Mouse (Mus musculus): ENCODE measurements around the gene Pi4ka. TPM values are rescaled to one million over a fixed set of nuclear protein-coding genes. Genes with fewer than 3 reads are reported as not detected.

The Pi4ka gene
- polyA plus RNA-seq, 1 experiment from 2014 or later, result 44.8 TPM

GRCm38 (mm10) chr16:17303521-17304245 is 102.4 kb downstream of the Pi4ka start:
- H3K27me3 ChIP-seq, result no peaks in the 10 kb centered on the region
- H3K27ac ChIP-seq, result no peak overlapping the region
- peaks cover 86% of the 10 kb centered on the region for H3K36me3 ChIP-seq
- ATAC-seq (ENCODE audit: insufficient number of reproducible peaks, insufficient read depth, low FRiP score, low TSS enrichment, low read depth), result no peak
- H3K4me1 ChIP-seq (replicated peaks), result no peaks in the 10 kb centered on the region
- H3K4me3 ChIP-seq (replicated peaks), result no peak overlapping the region
- 89% methylated on average over 5 of the region's 5 CpGs for WGBS
- no peaks in the 10 kb centered on the region for H3K9me3 ChIP-seq
- H3K9ac ChIP-seq (replicated peaks), result no peak overlapping the region
- no peak overlapping the region for H3K4me2 ChIP-seq

GRCm38 (mm10) chr16:17300818-17301217 is 105.3 kb downstream of the Pi4ka start:
- Histone ChIP-seq H3K27me3 (no peaks in the 10 kb centered on the region), H3K9me3 (no peaks in the 10 kb centered on the region), H3K4me1 (replicated peaks) (no peaks in the 10 kb centered on the region), H3K4me3 (replicated peaks) (no peak overlapping the region), H3K27ac (no peak overlapping the region), H3K4me2 (no peak overlapping the region), H3K36me3 (peaks cover 90% of the 10 kb centered on the region), H3K9ac (replicated peaks) (no peak overlapping the region)
- WGBS, result 92% methylated on average over 3 of the region's 3 CpGs
- ATAC-seq (ENCODE audit: insufficient number of reproducible peaks, insufficient read depth, low FRiP score, low TSS enrichment, low read depth), result no peak

- no peaks in the 10 kb centered on the region for H3K9me3 ChIP-seq
- H3K27ac ChIP-seq, result no peak overlapping the region
- 0% methylated on average over 2 of the region's 2 CpGs for whole genome bisulfite sequencing
- peaks cover 80% of the 10 kb centered on the region for H3K36me3 ChIP-seq
- no peaks in the 10 kb centered on the region for H3K4me1 ChIP-seq (replicated peaks)
- no peak overlapping the region for H3K4me3 ChIP-seq (replicated peaks)
- no peaks in the 10 kb centered on the region for H3K27me3 ChIP-seq
- H3K4me2 ChIP-seq, result no peak overlapping the region
- H3K9ac ChIP-seq (replicated peaks), result no peak overlapping the region
- ATAC-seq (ENCODE audit: insufficient number of reproducible peaks, insufficient read depth, low FRiP score, low TSS enrichment, low read depth), result no peak
Measured at GRCm38 (mm10) chr16:17292751-17293150, 113.4 kb downstream of the Pi4ka start.

- no peaks in the 10 kb centered on the region for H3K9me3 ChIP-seq
- H3K27me3 ChIP-seq, result no peaks in the 10 kb centered on the region
- WGBS, result 92% methylated on average over 2 of the region's 2 CpGs
- H3K36me3 ChIP-seq, result peaks cover 79% of the 10 kb centered on the region
- no peaks in the 10 kb centered on the region for H3K4me1 ChIP-seq (replicated peaks)
- no peak overlapping the region for H3K27ac ChIP-seq
- no peak overlapping the region for H3K4me2 ChIP-seq
- H3K9ac ChIP-seq (replicated peaks), result no peak overlapping the region
- no peak for ATAC-seq (ENCODE audit: insufficient number of reproducible peaks, insufficient read depth, low FRiP score, low TSS enrichment, low read depth)
- H3K4me3 ChIP-seq (replicated peaks), result no peak overlapping the region
Measured at GRCm38 (mm10) chr16:17291016-17291415, 115.1 kb downstream of the Pi4ka start.

DNA sequence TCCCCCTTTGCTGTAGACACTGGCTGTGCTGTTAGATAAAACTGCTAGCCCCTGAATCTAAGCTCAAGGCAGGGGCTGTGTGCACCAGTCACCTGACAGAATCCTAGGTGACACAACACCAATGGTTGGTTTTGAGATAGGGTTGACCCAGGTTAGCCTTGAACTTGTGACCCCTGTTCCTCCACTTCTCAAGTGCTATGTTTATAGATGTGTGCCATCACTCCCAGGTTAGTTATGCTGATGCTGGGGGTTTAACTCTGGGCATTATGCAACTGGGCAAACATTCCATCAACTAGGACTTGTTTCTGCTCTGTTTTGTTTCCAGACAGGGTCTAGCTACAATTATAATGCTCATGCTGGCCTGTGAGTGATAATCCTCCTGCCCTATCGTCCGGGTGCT is 119.0 kb downstream of the Pi4ka start:
- H3K4me3 ChIP-seq (replicated peaks), result no peak overlapping the region
- H3K27me3 ChIP-seq, result no peaks in the 10 kb centered on the region
- H3K27ac ChIP-seq, result no peak overlapping the region
- H3K9ac ChIP-seq (replicated peaks), result no peak overlapping the region
- H3K4me1 ChIP-seq (replicated peaks), result no peaks in the 10 kb centered on the region
- ATAC-seq (ENCODE audit: insufficient number of reproducible peaks, insufficient read depth, low FRiP score, low TSS enrichment, low read depth), result no peak
- H3K9me3 ChIP-seq, result no peaks in the 10 kb centered on the region
- H3K36me3 ChIP-seq, result peaks cover 89% of the 10 kb centered on the region
- WGBS, result 97% methylated on average over 2 of the region's 2 CpGs
- H3K4me2 ChIP-seq, result no peak overlapping the region

- Histone ChIP-seq H3K9ac (replicated peaks) (no peak overlapping the region), H3K36me3 (peaks cover 92% of the 10 kb centered on the region), H3K27me3 (peaks cover 19% of the 10 kb centered on the region), H3K9me3 (no peaks in the 10 kb centered on the region), H3K4me2 (no peak overlapping the region), H3K27ac (no peak overlapping the region), H3K4me3 (replicated peaks) (no peak overlapping the region), H3K4me1 (replicated peaks) (peaks cover 2% of the 10 kb centered on the region)
- no peak for ATAC-seq (ENCODE audit: insufficient number of reproducible peaks, insufficient read depth, low FRiP score, low TSS enrichment, low read depth)
- 83% methylated on average over 6 of the region's 6 CpGs for WGBS
Measured at GRCm38 (mm10) chr16:17283151-17283550, 123.0 kb downstream of the Pi4ka start.

- Histone ChIP-seq H3K9me3 (no peaks in the 10 kb centered on the region), H3K9ac (replicated peaks) (no peak overlapping the region), H3K4me2 (no peak overlapping the region), H3K4me1 (replicated peaks) (peaks cover 16% of the 10 kb centered on the region), H3K36me3 (peaks cover 67% of the 10 kb centered on the region), H3K27ac (no peak overlapping the region), H3K27me3 (peaks cover 34% of the 10 kb centered on the region), H3K4me3 (replicated peaks) (no peak overlapping the region)
- ATAC-seq (ENCODE audit: insufficient number of reproducible peaks, insufficient read depth, low FRiP score, low TSS enrichment, low read depth), result no peak
- 87% methylated on average over 11 of the region's 11 CpGs for WGBS
Measured at GRCm38 (mm10) chr16:17280471-17280870, 125.6 kb downstream of the Pi4ka start.

DNA sequence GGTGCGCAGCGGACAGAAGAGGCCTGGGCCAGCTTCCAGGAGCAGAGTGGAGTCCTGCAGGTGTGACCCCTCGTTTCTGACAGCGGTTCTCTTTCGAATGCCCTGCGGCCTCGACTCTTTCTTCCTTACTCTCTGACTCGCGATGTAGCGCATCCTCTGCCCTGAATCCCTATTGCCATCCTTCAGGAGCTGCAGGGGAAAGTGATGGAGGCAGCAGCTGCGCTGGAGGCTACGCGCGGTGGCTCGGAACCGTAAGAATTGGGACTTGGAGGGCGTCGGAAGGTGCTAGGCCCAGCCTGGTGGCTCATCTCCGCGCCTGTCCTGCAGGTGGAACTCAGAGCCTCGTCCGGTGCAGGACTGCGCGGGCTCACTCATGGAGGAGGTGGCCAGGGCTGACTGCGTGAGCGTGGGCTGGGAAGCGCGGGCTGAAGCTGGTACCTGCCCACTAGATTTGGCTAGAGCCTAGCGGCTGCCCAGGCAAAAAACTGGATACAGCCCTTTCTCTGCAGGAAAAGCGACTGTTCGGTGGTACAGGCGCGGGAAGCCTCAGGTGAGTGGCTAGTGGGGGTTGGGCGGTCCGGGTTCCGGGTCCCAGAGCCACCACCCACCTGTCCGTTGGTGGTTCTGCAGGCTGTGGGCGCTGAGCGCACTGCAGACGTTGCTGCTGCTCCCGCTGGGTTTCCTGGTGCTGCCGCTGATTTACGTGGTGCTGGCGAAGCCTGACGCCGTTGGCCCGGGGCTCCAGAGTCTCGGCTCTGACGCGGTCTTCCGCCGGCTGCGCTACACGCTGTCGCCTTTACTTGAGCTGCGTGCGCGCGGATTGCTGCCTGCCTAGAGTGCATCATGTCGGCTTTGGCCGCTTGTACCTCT is 128.5 kb downstream of the Pi4ka start:
- Histone ChIP-seq H3K27me3 (peaks cover 34% of the 10 kb centered on the region), H3K36me3 (peaks cover 39% of the 10 kb centered on the region), H3K4me3 (replicated peaks) (peak overlapping the region; percentile 56), H3K9me3 (no peaks in the 10 kb centered on the region), H3K27ac (no peak overlapping the region), H3K9ac (replicated peaks) (peak overlapping the region; percentile 47), H3K4me2 (peak overlapping the region; percentile 90), H3K4me1 (replicated peaks) (peaks cover 16% of the 10 kb centered on the region)
- ATAC-seq (ENCODE audit: insufficient number of reproducible peaks, insufficient read depth, low FRiP score, low TSS enrichment, low read depth), result 0 out of 2 replicates have a peak, but pooled peaks have one; percentile 7
- 2% methylated on average over 59 of the region's 61 CpGs for WGBS

- H3K4me1 ChIP-seq (replicated peaks), result peaks cover 16% of the 10 kb centered on the region
- ATAC-seq (ENCODE audit: insufficient number of reproducible peaks, insufficient read depth, low FRiP score, low TSS enrichment, low read depth), result peak; percentile 85
- H3K4me2 ChIP-seq, result peak overlapping the region; percentile 90
- H3K9ac ChIP-seq (replicated peaks), result peak overlapping the region; percentile 56
- H3K27me3 ChIP-seq, result peaks cover 34% of the 10 kb centered on the region
- no peaks in the 10 kb centered on the region for H3K9me3 ChIP-seq
- 0 out of 2 replicates have a peak overlapping the region, but pooled peaks have one; percentile 53 for H3K27ac ChIP-seq
- peak overlapping the region; percentile 56 for H3K4me3 ChIP-seq (replicated peaks)
- under 1% methylated on average over 62 of the region's 62 CpGs for WGBS
- peaks cover 27% of the 10 kb centered on the region for H3K36me3 ChIP-seq
Measured at GRCm38 (mm10) chr16:17276164-17277151, 129.7 kb downstream of the Pi4ka start.

- 0 out of 2 replicates have a peak within 1 kb of the TSS, but pooled peaks have one; percentile 53 for H3K27ac ChIP-seq
- H3K4me3 ChIP-seq (replicated peaks), result peak within 1 kb of the TSS; percentile 56
- H3K27me3 ChIP-seq, result peaks cover 34% of the 10 kb centered on the region
- peaks cover 5% of the 10 kb centered on the region; the same call in 1 of the 2 replicates for H3K9me3 ChIP-seq
- H3K4me1 ChIP-seq (replicated peaks), result peaks cover 16% of the 10 kb centered on the region
- no peak for ATAC-seq (ENCODE audit: insufficient number of reproducible peaks, insufficient read depth, low FRiP score, low TSS enrichment, low read depth)
- H3K9ac ChIP-seq (replicated peaks), result peak within 1 kb of the TSS; percentile 56
- peaks cover 20% of the 10 kb centered on the region for H3K36me3 ChIP-seq
- peak within 1 kb of the TSS; percentile 90 for H3K4me2 ChIP-seq
- WGBS, result 61% methylated on average over 7 of the region's 7 CpGs
Measured at GRCm38 (mm10) chr16:17275721-17276120, 130.4 kb downstream of the Pi4ka start, which contains the start of gene Tmem191c. Gene Tmem191c, plus strand, starts transcription at chr16:17276077.
